Mouse (Mus musculus) bone marrow macrophage, adult 2 months (primary cell): ENCODE data around the gene Grm6. TPM values are rescaled to one million over a fixed set of nuclear protein-coding genes. Genes with fewer than 3 reads are reported as not detected.

Experiments
- H3K27ac ChIP-seq: 2 replicates; pipeline ENCODE4 v1.5.1; 2012; ENCODE audit warnings: low read depth, low read length; ENCODE audit not compliant: insufficient read depth
- H3K4me1 ChIP-seq: 2 replicates; pipeline ENCODE4 v1.6.1; 2012; ENCODE audit warnings: low read length; ENCODE audit not compliant: control insufficient read depth, insufficient read depth
- H3K4me3 ChIP-seq: 2 replicates; pipeline ENCODE4 v1.5.1; 2012; ENCODE audit warnings: mild to moderate bottlenecking, low read length, moderate library complexity; ENCODE audit not compliant: insufficient read depth
- CTCF ChIP-seq: IDR thresholded peaks from 2 replicates; pipeline ENCODE4 v1.5.1; 2012; ENCODE audit warnings: low read depth, mild to moderate bottlenecking, low read length, moderate library complexity
- POLR2A ChIP-seq: IDR thresholded peaks from 2 replicates; pipeline ENCODE4 v1.6.1; 2012; ENCODE audit warnings: mild to moderate bottlenecking, low read depth, low read length, borderline replicate concordance
- polyA plus RNA-seq: library from polyadenylated mRNA; stranded (reverse); fragments of >200 nt; gene quantifications from 2 replicates; pipeline ENCODE4 v1.2.4, GENCODE M21; 2012; ENCODE audit not compliant: missing spikeins, insufficient read depth, insufficient read length

The Grm6 gene
- polyA plus RNA-seq, 1 experiment: not detected

- H3K27ac ChIP-seq: no peak overlapping the region
- TF ChIP-seq POLR2A (no peak), CTCF (no peak)
- H3K4me3 ChIP-seq: no peak overlapping the region
- H3K4me1 ChIP-seq: no peaks in the 10 kb centered on the region
Observed at GRCm38 (mm10) chr11:50850989-50851601, 610 bp downstream of the Grm6 start.

GRCm38 (mm10) chr11:50878641-50879040 is 28.2 kb downstream of the Grm6 start:
- TF ChIP-seq POLR2A (no peak), CTCF (no peak)
- Histone ChIP-seq H3K4me1 (no peaks in the 10 kb centered on the region), H3K27ac (no peak overlapping the region), H3K4me3 (no peak overlapping the region)

- Histone ChIP-seq H3K27ac (no peak overlapping the region), H3K4me3 (no peak overlapping the region), H3K4me1 (no peaks in the 10 kb centered on the region)
- no peak for TF ChIP-seq CTCF
- no peak for TF ChIP-seq POLR2A
Observed at GRCm38 (mm10) chr11:50883756-50884155, 33.3 kb downstream of the Grm6 start.

GRCm38 (mm10) chr11:50886231-50886932 is 35.9 kb downstream of the Grm6 start:
- no peak for TF ChIP-seq POLR2A
- no peak for TF ChIP-seq CTCF
- Histone ChIP-seq H3K27ac (no peak overlapping the region), H3K4me1 (no peaks in the 10 kb centered on the region), H3K4me3 (no peak overlapping the region)

- peak overlapping the region; percentile 51 for H3K4me3 ChIP-seq
- H3K4me1 ChIP-seq: no peaks in the 10 kb centered on the region
- H3K27ac ChIP-seq: no peak overlapping the region
- TF ChIP-seq POLR2A: no peak
- no peak for TF ChIP-seq CTCF
Observed at GRCm38 (mm10) chr11:50886933-50887293, 36.4 kb downstream of the Grm6 start.

GRCm38 (mm10) chr11:50887390-50888128 is 37.1 kb downstream of the Grm6 start, which contains the start of gene Zfp454:
Gene Zfp454, minus strand, starts transcription at chr11:50887651.
- H3K27ac ChIP-seq: no peak within 1 kb of the TSS
- TF ChIP-seq POLR2A: no peak
- no peak for TF ChIP-seq CTCF
- no peaks in the 10 kb centered on the region for H3K4me1 ChIP-seq
- H3K4me3 ChIP-seq: peak within 1 kb of the TSS; percentile 51

GRCm38 (mm10) chr11:50892441-50892840 is 42.0 kb downstream of the Grm6 start:
- TF ChIP-seq POLR2A (no peak), CTCF (no peak)
- Histone ChIP-seq H3K4me3 (no peak overlapping the region), H3K27ac (no peak overlapping the region), H3K4me1 (no peaks in the 10 kb centered on the region)

GRCm38 (mm10) chr11:50897359-50897758 is 46.9 kb downstream of the Grm6 start:
- Histone ChIP-seq H3K27ac (no peak overlapping the region), H3K4me1 (no peaks in the 10 kb centered on the region), H3K4me3 (no peak overlapping the region)
- no peak for TF ChIP-seq POLR2A
- TF ChIP-seq CTCF: no peak

GRCm38 (mm10) chr11:50908136-50908535 is 57.7 kb downstream of the Grm6 start:
- H3K4me1 ChIP-seq: no peaks in the 10 kb centered on the region

GRCm38 (mm10) chr11:50913301-50913700 is 62.8 kb downstream of the Grm6 start:
- H3K4me1 ChIP-seq: no peaks in the 10 kb centered on the region
- H3K4me3 ChIP-seq: no peak overlapping the region
- H3K27ac ChIP-seq: no peak overlapping the region
- TF ChIP-seq CTCF (no peak), POLR2A (no peak)

More at GRCm38 (mm10) chr11:50908136-50908535, 57.7 kb downstream of the Grm6 start:
- no peak for TF ChIP-seq POLR2A
- TF ChIP-seq CTCF: no peak
- no peak overlapping the region for H3K27ac ChIP-seq
- no peak overlapping the region for H3K4me3 ChIP-seq
